Mouse (Mus musculus) skeletal muscle tissue, adult 2 months (tissue): ENCODE data around the gene Slc25a39.
A peak's percentile ranks its signal among the peaks of the same experiment; 100 is the strongest.
"Not testable (repeated sequence)": the region's sequence is repeated elsewhere in the genome, so short reads cannot be mapped to it uniquely, and the experiment has no call there.

Experiments
- DNase-seq: peaks from one replicate; pipeline ENCODE4 v3.0.0-alpha.2; 2012; ENCODE audit warnings: low read depth, low spot score

The Slc25a39 gene

GRCm38 (mm10) chr11:102411704-102412103, 4.0 kb upstream of the Slc25a39 start:
- DNase-seq, result peak; percentile 90

GRCm38 (mm10) chr11:102411061-102411460, 3.3 kb upstream of the Slc25a39 start:
- DNase-seq, result no peak

GRCm38 (mm10) chr11:102410345-102410744, 2.6 kb upstream of the Slc25a39 start:
- not testable (repeated sequence) for DNase-seq

GRCm38 (mm10) chr11:102409795-102410330, 2.1 kb upstream of the Slc25a39 start:
- DNase-seq, result no peak

GRCm38 (mm10) chr11:102408888-102409794, 1.4 kb upstream of the Slc25a39 start:
- no peak for DNase-seq

- DNase-seq, result peak; percentile 99
Observed at GRCm38 (mm10) chr11:102408344-102408876, 664 bp upstream of the Slc25a39 start.

- peak; percentile 93 for DNase-seq
Observed at GRCm38 (mm10) chr11:102406900-102407833, 579 bp downstream of the Slc25a39 start.

GRCm38 (mm10) chr11:102406401-102406800, 1.3 kb downstream of the Slc25a39 start:
- no peak for DNase-seq

GRCm38 (mm10) chr11:102405544-102406285, 2.0 kb downstream of the Slc25a39 start:
- DNase-seq, result no peak

- DNase-seq, result no peak
Observed at GRCm38 (mm10) chr11:102404161-102405010, 3.4 kb downstream of the Slc25a39 start.

GRCm38 (mm10) chr11:102403657-102404056, 4.1 kb downstream of the Slc25a39 start:
- no peak for DNase-seq

GRCm38 (mm10) chr11:102401898-102402500, 5.7 kb downstream of the Slc25a39 start:
- DNase-seq, result no peak

GRCm38 (mm10) chr11:102400513-102401084, 7.1 kb downstream of the Slc25a39 start:
- no peak for DNase-seq

GRCm38 (mm10) chr11:102399610-102400072, 8.1 kb downstream of the Slc25a39 start:
- DNase-seq, result no peak

- DNase-seq, result no peak
Observed at GRCm38 (mm10) chr11:102399107-102399506, 8.6 kb downstream of the Slc25a39 start.

GRCm38 (mm10) chr11:102398007-102398825, 9.5 kb downstream of the Slc25a39 start:
- no peak for DNase-seq

- DNase-seq, result no peak
Observed at GRCm38 (mm10) chr11:102396671-102397141, 11.0 kb downstream of the Slc25a39 start.

- no peak for DNase-seq
Observed at GRCm38 (mm10) chr11:102396263-102396662, 11.5 kb downstream of the Slc25a39 start.
